Mouse (Mus musculus) embryo, embryonic 9.5 days (tissue): ENCODE measurements at regions not wholly inside any gene's neighbourhood (a gene's known extent, or its start where the extent isn't known, plus 50 kb on each side); places are given as distances from the start of the nearest gene placed in this dataset.

Experiments
- DNase-seq: peaks from one replicate; pipeline ENCODE4 v3.0.0-alpha.2; 2017; ENCODE audit errors: extremely low spot score

GRCm38 (mm10) chr2:50440333-50440732, 143.7 kb upstream of the Mmadhc start:
- no peak for DNase-seq

DNA sequence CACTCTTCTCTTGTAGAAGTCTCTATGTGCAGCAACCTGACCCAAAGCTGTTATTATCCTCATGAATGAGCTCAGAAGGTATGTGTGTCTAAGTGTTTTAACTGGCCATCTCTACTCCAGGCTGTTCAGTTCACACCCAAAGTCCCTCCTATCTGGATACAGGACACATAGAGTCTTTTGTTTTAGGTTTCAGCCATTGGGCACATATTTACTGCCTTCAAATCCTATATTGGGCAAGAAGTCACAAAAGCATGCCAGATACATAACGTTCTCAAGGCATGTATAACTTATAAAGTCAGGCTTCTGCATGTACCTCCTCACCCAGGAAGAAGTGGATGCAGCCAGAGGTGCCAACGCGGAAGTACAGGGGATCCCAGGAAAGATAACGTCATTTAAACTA, 136.6 kb upstream of the Mmadhc start:
- DNase-seq = no peak

DNA sequence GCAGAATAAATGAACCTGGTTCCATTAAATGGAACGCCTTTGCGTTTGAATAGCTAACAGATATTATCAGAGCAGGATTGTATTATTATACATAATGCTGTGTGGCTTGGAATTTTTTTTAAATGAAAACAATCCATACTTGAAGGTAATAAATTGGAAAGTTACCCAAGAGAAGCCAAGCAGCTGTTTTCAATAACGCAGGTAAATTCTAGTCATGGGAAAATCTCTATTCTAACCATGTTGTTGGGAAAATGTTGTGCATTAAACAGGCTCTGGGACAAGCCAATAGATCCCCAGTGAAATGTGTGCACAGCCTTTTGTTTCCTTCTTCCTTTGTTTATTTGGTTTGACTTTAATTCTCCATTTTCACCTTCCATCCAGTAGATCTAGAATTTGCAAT, 128.6 kb upstream of the Mmadhc start:
- no peak for DNase-seq

GRCm38 (mm10) chr2:50419648-50420047, 123.0 kb upstream of the Mmadhc start:
- DNase-seq = no peak

DNA sequence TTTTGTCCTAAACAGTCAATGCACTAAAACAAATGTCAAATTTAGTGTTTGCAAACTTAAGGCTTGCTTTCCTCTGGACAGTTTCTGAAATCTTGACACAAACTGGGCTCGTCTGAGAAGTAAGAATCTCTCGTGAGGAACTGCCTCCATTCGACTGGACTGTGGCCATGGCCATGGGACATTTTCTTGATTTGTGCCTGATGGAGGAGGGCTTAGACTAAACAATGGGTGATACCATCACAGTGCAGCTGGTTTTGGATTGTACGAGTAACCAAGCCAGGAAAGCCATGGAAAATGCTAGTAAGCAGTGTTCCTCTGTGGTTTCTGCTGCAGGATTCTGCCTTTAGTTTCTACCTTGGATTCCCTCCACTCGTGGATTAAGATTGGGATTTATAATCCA, 121.0 kb upstream of the Mmadhc start:
- DNase-seq = no peak

- DNase-seq = no peak
Measured at GRCm38 (mm10) chr2:50417135-50417534, 120.5 kb upstream of the Mmadhc start.

GRCm38 (mm10) chr2:50416056-50416455, 119.5 kb upstream of the Mmadhc start:
- no peak for DNase-seq

- DNase-seq = no peak
Measured at GRCm38 (mm10) chr2:50405932-50406331, 109.3 kb upstream of the Mmadhc start.

- no peak for DNase-seq
Measured at GRCm38 (mm10) chr2:50403106-50403505, 106.5 kb upstream of the Mmadhc start.

DNA sequence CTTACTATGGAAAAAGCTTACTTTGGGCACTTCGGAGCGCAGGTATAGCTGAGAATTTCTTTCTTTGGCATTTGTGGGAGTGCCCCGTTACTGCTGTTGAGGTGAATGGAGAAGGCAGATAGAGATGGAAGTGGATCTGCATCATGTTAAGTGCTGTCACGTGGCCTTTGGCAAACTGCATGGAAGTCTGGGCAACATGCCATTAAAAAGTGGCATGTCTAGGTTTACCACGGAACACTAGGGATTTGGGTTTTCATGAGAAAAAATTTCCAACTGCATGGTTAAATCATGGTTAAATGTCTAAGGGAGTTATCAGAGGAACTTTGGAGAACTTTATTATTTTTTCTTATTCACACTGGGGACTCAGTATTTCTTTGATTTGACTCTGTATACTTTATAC, 102.0 kb upstream of the Mmadhc start:
- no peak for DNase-seq

DNA sequence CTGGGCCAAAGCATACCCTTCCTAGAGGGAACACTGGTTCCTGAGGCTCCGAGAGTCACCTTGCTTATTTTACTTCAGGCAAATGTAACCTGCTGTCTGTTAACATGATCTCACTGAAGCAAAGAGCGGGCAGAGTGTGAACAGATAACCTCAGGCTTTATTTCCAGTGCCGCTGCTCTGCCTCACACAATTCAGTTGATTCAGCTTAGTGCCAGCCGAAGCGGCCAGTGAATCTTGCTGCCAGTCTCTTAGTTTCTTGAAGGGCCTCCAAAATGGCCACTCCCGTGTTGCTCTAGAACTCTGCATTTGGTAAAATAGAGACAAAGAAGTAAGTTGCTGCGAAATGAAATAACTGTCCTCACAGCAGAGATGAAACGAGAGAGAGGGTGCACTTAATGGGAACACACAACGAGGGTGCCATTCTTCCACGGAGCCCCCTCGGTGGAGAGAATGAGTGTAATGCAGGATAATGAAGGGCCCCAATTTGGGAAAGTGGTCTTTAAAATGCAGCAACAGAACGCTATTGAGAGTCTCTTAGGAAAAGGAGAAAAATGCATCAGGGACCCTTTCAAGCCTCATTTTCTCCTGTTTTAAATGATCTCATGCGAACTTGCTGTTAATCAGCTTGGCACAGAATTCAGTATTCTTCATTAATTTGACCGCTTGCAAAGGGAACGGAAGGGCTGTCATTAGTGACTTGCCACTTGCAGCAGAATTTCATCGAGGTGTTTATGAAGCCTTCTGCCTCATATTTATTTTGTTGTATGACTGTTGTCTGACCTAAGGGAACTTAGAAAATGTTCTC, 81.2 kb upstream of the Mmadhc start:
- DNase-seq = no peak

- DNase-seq = no peak
Measured at GRCm38 (mm10) chr2:50373626-50374025, 77.0 kb upstream of the Mmadhc start.

DNA sequence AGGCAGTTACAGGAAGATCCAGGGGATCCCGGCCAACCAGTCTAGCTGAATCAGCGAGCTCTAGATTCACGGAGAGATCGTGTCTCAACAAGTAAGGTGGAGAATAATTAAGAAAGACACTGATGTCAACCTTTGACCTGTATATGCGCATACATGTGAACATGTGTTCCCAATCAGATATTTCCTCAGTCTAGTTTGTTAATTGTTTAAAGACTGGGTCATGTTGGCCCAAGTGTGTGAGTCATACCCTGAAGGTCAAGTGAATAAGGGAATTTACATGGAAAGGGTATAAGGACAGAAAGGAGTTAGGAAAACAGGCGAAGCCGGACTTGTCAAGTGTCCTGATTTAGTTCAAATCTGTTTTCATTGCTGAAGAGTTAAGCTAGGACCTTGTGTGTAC, 76.4 kb upstream of the Mmadhc start:
- DNase-seq = no peak

GRCm38 (mm10) chr2:50368831-50369230, 72.2 kb upstream of the Mmadhc start:
- DNase-seq = no peak

- no peak for DNase-seq
Measured at GRCm38 (mm10) chr2:50368351-50368750, 71.8 kb upstream of the Mmadhc start.

DNA sequence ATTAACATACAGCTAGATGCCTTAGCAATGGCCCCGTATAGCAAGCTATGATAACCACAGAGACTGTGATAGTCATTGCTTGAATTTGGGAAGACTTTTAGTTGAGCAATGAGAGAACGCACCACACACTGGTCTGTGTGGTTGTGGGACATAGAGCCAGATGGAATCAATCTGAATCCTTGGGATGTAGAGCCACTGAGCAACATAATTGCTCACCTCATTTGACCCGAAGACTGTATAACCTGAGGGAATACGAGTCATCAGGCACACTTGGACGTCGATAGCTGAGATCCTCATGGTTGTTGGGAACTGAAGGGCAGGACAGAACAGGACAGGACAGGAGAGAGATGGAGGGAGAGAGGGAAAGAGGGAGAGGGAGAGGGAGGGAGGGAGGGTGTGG, 68.6 kb upstream of the Mmadhc start:
- DNase-seq = no peak

DNA sequence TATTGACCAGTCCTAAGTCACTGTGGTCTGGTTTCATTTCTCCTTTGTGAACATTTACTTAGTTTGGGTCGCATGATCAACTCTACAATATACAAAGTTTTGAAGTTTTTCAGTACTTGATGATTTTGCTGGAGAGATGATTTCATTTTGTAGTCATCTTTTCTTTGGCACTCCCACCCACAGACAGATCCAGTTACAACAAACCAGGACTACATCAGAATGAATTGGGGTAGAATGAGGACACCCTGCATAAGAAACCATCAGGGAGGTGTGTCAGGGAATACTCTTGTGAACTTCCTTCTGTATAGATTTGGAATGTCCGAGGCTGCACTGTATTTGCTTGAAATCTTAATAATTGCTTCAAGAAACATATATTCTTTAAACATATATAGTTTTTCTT, 59.5 kb upstream of the Mmadhc start:
- DNase-seq = no peak

- DNase-seq = peak; percentile 59
Measured at GRCm38 (mm10) chr2:50347486-50348265, 51.1 kb upstream of the Mmadhc start.
